Mouse (Mus musculus) stomach, postnatal 0 days (tissue): Measurements from ENCODE around the gene Aimp2.

Experiments
- CTCF ChIP-seq: IDR thresholded peaks from 2 replicates; pipeline ENCODE4 v1.5.1; 2016; ENCODE audit warnings: antibody characterized with exemption, low read depth, mild to moderate bottlenecking, moderate library complexity
- EP300 ChIP-seq: optimal IDR thresholded peaks from 2 replicates; pipeline ENCODE3; 2016; ENCODE audit warnings: antibody characterized with exemption

- TF ChIP-seq CTCF (no peak), EP300 (no peak)
Observed at GRCm38 (mm10) chr5:143897635-143898330, 11.9 kb downstream of the Aimp2 start, which contains the start of gene Ankrd61.
